Mouse (Mus musculus) layer of hippocampus, postnatal 36 days (tissue): ENCODE measurements around the gene Sparc. TPM values are rescaled to one million over a fixed set of nuclear protein-coding genes. Genes with fewer than 3 reads are reported as not detected.

Source experiments
- DNase-seq, 2 experiments: peaks; one replicate each; pipeline ENCODE4 v3.0.0; 2022
- total RNA-seq, 2 experiments: library from RNA; stranded (reverse); gene quantifications; 2 replicates each; pipeline ENCODE4 v1.2.3; 2021

Sparc gene
- total RNA-seq, 2 experiments from 2014 or later, result 312 to 317 TPM

- no peak for DNase-seq
Observed at GRCm38 (mm10) chr11:55365242-55365641, 57.7 kb downstream of the Sparc start.

DNA sequence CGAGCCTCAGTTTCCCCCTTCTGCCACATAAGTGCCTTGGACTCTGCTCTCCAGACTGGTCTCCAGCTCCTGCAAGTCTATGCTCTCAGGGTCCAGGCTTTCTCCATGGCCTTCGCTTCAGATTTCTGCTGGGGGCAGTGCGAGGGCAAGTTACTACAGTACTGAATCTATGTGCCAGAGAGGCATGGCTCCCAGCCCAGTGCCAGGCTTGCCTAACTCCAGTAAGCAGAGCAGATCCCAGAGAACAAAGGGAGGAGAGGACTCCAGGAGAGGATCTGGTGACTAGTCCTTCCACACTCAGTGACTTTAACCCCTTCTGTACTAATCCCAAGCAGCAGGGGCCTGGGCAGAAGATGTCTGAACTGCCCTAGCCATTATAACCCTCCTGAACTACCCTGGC lies 58.3 kb downstream of the Sparc start:
- DNase-seq, result no peak

- DNase-seq, result no peak
Observed at GRCm38 (mm10) chr11:55358094-55358783, 64.7 kb downstream of the Sparc start.

DNA sequence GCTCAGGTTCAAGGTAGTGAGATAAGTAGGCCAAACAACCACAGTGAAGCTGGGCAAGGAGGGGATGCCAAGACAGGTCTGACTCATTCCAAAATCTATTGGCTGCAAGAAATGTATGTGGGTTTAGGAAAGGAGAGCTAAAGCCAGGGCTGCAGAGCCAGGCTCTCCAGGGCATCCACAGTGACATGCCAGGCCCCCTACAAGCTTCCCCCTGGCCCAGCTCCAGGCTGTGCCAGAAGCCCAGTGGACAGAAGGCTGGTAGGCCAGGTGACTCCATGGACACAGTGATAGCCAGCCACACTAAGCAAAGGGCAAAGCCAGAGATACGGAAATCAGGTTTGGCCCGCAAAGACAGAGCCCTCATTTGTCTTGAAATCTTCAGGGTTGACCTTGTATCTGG lies 66.1 kb downstream of the Sparc start:
- no peak for DNase-seq

Other genes starting within 250 kb of the Sparc start
- gene Slc36a2, start 238.1 kb downstream of the Sparc start, total RNA-seq, result under 1 TPM in 1 of 2 experiments, not detected in 1; 0.15 TPM
- gene Slc36a1, start 218.8 kb downstream of the Sparc start, total RNA-seq, result 10 to 100 TPM; 52.9 to 56.8 TPM
- gene Fat2, start 86.6 kb downstream of the Sparc start, total RNA-seq, result under 1 TPM; 0.17 to 0.43 TPM
- gene Atox1, start 38.1 kb upstream of the Sparc start, total RNA-seq, result 10 to 100 TPM; 83.8 to 93.7 TPM
- gene G3bp1, start 46.5 kb upstream of the Sparc start, total RNA-seq, result 10 to 100 TPM; 34.1 to 36.8 TPM
- gene Glra1, start 185.0 kb upstream of the Sparc start, total RNA-seq, result under 1 TPM in 1 of 2 experiments, not detected in 1; 0.20 TPM